ENCODE assay signal across 16 mouse cellular contexts in the genomic region with DNA sequence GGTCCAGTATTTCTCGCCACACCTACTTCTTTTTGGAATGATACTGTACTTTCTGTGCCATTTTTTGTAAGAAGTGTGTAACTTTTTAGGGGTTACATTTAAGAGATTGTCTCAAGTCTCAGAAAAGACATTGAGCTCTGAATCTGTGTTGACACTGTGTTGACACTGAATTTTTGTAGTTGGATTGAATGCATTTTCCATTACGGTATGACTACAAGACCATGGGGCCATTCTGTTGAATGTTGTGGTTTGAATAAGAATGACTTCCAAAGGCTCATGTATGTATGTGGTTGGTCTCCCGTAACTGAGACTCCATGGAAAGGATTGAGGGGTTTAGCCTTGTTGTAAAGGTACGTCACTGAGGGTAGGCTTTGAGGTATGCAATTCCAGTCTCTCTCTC.
"Had no signal": no experiment of that assay in that cellular context is flagged by ENCODE, and none has a peak within 500 bp of the region (broad histone marks: within the 10 kb centered on the region; RNA-seq: fewer than 3 reads in every experiment).

No protein-coding gene starts in this region.

- DNase-seq: retina, postnatal 1 day; right cerebral cortex, adult 18-20 months; right cerebral cortex, postnatal 14 days; right cerebral cortex, postnatal 25 days; right cerebral cortex, postnatal 4 days; spleen, adult 18-20 months; thymus, adult 18-20 months; thymus, adult 2 months; thymus, postnatal 14 days; thymus, postnatal 25 days; thymus, postnatal 36 days; thymus, postnatal 4 days had no signal

- H3K9ac ChIP-seq: neural tube, embryonic 13.5 days; neural tube, embryonic 15.5 days; stomach, embryonic 15.5 days had no signal

- H3K27me3 ChIP-seq: neural tube, embryonic 13.5 days; neural tube, embryonic 15.5 days; stomach, embryonic 15.5 days had no signal

- H3K4me1 ChIP-seq: neural tube, embryonic 13.5 days; neural tube, embryonic 15.5 days; stomach, embryonic 15.5 days had no signal

- H3K9me3 ChIP-seq: neural tube, embryonic 13.5 days; neural tube, embryonic 15.5 days; stomach, embryonic 15.5 days had no signal

- H3K4me3 ChIP-seq: neural tube, embryonic 13.5 days; neural tube, embryonic 15.5 days; stomach, embryonic 15.5 days had no signal

- H3K27ac ChIP-seq: neural tube, embryonic 13.5 days; neural tube, embryonic 15.5 days; stomach, embryonic 15.5 days; stomach, postnatal 0 days had no signal

- H3K36me3 ChIP-seq: neural tube, embryonic 13.5 days; neural tube, embryonic 15.5 days; stomach, embryonic 15.5 days had no signal

- H3K4me2 ChIP-seq: neural tube, embryonic 13.5 days; neural tube, embryonic 15.5 days; stomach, embryonic 15.5 days had no signal
